Mouse (Mus musculus) heart, adult 11 months (tissue): ENCODE results near the gene Ccdc191.

Experiments
- DNase-seq: peaks from one replicate; pipeline ENCODE4 v3.0.0; 2022

Gene Ccdc191

DNA sequence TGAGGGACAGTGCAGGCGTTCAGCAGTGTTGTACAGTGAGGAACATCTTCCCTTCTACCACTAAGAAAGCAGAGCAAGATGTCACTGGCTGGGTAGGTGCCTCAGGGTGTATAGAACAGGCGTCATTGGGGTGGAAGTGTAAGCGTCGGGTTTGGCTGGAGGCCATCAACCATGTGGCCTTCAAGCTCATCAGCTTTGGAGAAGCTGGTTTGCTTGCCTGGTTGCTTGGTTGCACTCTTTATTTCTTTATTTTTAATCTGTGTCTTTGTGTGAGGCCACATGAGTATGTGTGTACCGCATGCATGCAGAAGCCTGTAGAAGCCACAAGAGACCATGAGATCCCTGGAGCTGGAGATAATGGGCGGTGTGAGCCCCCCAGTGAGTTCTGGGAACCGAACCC is 42.7 kb downstream of the Ccdc191 start:
- DNase-seq: peak; percentile 85

DNA sequence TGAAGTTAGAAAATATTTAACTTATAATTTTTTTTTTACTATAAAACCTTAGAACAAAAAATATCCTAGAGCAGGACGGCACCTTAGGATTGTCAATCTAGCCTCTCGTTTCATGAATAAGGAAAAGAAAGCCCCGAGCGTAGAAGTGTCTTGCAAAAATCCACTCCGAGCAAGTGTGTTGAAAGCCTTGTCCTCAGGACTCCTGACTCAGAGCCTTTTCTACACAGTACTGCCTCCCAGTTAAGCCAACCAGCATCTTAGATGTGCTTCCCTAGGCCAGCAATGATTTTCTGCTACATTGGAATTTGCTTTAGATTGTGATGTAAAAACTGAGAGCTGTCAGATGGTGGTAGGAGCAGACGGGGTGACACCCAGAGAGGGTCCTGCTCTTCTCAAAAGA is 43.4 kb downstream of the Ccdc191 start:
- peak; percentile 68 for DNase-seq

DNA sequence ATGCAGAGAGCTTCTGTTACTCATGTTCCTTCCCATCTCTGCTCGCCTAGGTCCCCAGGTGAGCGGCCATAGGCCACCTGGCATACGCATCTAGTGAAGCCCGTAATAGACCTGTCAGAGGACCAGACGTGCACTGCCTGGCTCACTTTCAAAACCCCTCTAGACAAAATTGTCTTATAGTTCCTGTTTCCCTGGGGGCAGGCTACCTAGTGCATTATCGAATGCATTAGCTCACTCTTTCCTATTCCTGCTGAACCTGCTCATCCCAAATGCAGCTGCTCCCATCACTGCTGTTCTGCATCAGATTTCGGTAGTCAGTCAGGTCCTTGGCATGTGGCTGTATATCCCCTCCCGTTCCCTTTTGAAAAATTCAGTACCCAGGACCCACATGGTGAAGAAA is 45.3 kb downstream of the Ccdc191 start:
- peak; percentile 53 for DNase-seq

DNA sequence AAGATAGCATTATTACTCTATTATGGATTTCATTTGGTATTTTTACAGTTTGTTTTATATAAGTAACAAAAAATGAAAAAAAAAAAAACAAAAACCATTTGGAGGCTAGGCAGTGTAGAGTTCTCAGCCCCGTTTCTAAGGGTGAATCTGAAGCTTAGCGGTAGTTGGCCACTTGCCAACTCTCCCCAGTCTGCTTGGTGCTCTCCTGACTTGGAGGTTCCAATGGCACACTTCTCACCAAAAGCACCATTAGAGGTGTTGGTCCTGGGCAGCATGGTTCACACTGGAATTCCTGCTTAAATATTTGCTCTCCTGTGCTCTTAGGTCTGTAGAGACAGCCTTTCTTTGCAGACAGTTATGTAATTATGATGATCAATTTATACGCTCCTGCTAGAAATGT is 45.8 kb downstream of the Ccdc191 start:
- DNase-seq: peak; percentile 62

DNA sequence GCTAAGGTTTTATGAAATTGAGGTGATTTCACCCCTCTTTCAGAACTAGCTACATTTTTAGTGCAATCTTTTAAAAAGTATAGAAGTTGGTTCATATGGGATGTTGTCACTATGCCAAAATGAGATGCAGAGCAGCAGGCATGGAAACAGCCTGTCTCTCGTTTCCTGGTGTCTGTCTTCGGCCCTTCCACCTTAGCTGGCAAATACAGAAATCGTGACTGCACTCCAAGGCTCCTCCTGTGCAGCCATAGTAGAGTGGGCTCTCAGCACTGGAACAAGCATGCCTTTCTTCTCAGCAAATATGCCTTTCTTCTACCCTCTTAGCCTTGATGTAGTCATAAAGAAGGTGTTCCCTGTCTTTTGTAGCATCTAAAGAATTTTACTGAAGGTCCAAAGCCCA is 46.3 kb downstream of the Ccdc191 start:
- DNase-seq: peak; percentile 48

DNA sequence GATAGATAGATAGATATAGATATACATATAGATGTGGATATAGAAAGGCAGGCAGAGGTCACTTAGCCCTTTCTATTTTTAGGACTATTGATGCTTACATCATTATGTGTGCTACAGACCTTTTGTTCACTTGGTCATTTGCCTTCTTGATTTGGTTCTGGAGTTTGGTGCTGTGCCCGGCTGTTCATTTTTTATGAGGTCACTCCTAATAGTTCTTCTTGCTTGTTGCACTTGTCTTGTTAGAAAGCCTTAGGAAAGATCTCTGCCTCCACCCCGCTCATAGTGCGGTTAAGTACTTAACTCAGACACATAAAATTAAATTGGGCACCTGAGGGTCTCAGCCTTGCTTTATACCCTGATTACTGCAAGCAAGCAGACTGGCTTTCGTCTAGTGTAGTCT is 51.2 kb downstream of the Ccdc191 start:
- DNase-seq: peak; percentile 75

DNA sequence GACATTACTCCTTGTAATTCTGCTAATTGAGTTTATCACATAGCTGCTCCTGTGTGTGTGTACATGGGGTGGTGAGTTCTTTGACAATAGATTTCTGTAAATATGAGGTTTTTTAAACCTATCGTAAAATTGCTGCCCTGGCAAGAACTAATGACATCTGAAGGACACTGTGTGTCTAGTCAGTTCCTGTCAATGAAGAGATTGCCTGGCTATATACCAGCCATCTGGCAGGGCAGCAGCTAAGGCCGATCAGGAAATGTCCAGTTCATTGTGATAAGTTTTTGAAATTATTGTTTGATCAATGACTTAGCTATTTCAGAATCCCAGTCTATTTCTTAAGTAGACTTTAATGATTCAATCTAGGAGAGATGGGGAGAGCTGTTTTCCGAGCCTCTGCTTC is 55.8 kb downstream of the Ccdc191 start:
- DNase-seq: peak; percentile 78

DNA sequence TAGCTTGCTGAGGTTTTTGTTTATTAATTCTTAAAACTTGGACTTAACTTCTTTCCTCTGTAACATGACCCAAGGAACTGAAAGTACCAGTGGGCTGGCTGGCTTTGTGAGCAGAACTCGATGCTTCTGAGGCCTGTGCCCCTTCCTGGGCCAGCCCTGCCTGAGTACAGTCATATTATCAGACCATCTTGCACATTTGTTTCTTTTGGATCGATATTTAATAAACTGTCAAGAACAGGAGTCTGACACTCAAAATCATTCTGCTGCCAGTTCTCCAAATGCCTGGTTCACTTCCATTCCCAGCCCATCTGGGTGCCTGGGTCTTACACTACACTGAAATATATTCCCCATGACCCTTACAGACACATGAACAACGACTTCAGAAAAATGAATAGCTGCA is 56.3 kb downstream of the Ccdc191 start:
- peak; percentile 89 for DNase-seq

DNA sequence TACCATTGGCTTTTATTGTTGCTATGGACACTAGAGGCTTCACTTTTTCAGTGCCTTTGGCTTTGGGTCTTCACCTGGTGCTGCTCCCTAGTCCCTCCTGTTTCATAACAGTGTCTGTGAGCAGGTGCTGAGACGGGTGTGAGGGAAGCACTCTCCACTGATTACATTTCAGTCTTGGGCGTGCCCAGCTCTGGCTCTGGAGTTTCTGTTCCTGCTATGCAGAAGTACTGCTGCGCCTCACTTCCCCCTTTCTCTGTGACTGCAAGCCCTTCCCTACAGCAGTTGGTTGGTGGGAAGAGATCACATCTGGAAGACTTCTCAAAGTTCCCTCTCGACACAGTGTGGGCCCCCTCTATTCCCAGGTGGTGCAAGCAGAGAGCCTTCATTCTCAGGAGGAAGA is 62.0 kb downstream of the Ccdc191 start:
- DNase-seq: peak; percentile 97

DNA sequence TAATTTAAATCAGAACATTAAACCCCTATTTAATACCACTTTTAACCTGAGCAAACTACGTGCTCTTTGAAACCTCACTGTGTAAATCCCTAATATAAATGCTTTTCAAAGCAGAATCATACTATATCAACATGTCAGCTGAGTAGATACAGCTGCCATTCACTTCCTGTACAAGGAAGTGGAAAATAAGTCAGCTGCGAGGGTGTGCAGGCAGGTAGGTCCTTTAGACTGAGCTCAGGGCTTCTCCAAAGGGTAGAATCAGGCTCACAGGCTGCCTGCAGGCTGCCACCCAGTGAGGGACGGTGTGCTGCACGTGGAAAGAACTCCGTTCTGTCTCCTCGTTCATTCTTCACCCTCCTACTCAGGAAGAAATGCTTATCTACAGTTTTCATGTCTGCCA is 65.3 kb downstream of the Ccdc191 start:
- peak; percentile 34 for DNase-seq

DNA sequence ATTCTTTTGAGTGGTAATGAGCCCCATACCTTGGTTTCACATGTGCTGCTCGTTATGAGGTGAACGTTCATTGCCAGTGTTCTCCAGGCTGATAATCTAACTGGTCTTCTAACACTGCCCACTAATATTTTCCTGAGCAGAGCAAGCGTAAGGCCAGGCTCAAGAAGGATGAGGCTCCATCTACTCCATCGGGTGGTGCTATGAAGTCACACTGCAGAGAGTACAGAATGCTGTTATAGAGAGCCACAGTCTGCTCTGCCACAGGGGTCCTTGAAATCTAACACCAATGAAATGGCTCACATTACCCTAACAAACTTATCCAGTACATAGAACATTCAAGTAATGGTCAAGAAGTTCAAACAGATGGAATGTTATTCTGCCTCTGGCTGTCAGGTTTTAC is 68.4 kb downstream of the Ccdc191 start:
- DNase-seq: peak; percentile 46

DNA sequence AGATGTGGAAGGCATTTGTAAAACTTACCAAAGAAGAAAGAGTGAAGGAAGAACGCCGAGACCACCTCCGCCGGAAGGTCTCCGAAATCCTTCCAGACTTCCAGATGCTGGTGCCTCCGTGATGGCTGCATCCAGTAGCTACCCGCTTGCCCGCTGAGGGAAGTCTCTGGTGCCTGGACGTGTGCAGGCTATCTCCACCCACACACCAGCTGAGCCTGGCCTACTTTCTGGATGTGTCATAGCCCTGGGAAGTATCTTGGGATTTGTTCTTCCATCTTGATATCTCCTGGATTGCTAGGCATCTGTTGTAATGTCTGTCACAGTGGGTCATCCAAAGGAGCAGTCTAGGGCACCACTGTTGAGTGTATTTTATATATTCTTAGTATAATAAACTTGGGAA is 73.7 kb downstream of the Ccdc191 start:
- peak; percentile 55 for DNase-seq

DNA sequence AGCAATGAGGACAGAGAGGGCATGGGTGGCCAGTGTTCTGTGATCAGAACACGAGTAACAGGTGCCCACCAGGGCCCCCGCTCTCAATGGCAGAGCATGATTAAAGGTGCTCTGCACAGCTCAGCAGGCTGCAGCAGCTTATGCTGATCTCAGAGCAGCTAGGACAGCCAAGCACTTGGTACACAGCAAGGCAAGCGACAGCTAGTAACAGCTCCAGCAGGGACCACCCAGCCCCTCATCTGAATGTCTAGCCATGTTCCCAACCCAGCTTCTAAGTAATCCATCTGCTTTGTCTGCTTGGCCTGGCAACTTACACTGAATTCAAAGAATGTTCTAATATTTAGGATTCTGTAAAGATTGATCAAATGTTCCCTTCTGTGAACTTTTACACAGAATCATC is 74.2 kb downstream of the Ccdc191 start:
- no peak for DNase-seq

DNA sequence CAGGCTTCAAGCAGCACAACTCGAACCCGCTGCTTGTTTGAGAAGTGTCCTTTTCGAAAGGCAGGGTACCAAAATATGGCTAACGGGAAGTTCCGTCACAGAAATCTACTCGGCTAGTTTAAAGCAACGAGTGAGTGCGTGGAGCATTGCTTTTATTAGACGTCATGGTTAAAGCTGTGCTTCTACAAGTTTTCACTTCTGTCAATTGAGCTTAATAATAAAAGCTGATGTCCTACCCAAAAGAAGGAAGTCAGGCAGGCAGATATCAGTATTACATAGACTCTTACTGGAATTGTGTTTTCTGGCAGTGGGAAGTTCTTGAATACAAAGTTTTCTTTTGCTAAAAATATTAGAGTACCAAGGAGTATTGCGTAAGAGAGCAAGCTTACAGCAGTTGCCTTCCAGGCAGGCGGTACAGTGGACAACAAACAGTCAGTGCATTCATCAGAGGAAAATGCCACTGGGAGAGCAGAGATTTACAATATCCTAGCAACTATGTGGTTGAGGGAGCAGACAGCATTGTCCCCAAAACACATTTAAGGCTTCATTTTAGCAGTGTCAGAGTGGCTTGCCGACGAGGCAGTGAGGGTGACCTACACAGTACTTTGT is 76.3 kb downstream of the Ccdc191 start:
- DNase-seq: peak; percentile 92

DNA sequence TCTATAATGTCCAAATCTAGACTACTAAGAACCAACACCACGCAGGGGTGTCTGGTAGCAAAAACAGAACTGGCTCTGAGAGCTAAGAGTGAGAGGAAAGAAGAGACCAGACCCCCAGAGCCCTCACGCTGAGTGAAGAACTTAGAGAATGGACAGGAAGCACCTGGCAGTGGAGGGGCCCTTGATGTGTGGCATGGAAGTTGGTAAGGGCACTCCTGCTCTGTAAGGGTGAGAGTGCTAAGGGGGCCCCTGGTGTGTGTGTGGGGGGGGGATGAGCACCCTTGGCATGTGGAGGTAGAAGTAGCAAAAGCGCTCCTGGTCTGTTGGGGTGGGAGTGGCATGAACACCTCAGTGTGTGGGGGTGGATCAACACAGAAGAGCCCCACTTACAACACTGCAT is 80.8 kb downstream of the Ccdc191 start:
- peak; percentile 59 for DNase-seq

DNA sequence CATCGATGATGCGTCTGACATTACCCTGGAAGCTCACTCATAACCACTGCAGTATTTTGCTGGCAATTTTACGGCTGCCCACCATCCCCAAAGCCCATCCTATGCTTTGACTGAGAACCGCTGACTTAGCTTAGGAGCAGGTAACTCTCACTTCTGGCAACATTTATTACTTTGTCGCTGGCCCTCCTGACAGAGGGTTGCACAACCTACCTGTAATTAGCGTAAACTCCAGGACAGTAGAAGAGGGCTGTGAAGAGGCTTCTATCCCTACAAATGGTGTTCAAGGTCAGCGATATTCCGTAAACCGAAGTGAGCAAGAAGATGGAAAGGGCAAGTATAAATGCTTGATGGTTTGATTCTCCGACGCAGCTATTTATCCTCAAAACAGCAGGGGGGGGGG is 81.6 kb downstream of the Ccdc191 start:
- DNase-seq: no peak

DNA sequence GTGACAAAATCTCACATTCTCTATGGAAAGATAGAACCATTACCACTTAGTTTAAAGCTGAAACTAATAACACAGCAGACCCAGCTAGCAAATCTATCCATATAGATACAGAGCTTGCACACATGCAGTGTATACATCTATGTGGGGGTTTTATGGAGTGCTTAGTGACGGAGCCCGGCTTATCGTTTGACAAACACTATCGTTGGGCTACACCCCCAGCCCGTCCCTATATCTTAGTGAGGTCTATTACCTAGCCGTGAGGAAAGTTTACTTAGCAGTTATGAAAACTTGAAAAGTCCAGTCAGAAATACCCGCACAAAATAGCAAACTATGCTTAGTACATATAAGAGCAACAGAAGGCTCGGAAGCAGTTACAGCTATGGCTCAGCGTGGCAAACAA is 82.1 kb downstream of the Ccdc191 start:
- no peak for DNase-seq

DNA sequence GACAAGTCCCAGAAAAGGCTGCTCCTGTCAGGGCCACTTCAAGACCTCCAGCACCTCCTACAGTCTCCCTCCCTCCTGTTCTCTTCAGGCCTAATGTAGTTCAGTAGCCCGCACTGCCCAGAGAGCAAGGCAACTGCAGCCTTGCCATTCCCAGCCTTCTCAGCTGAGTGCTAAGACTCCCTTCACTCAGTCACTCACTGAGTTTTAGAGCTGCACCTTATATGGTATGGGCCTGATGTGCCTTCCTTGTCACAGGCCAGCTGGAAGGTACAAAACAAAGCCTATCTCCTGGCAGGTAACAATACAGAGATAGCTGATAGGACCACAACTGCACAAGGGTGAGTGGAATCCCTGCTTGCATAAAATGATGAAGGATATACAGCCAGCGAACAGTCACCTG is 82.8 kb downstream of the Ccdc191 start:
- DNase-seq: peak; percentile 61

DNA sequence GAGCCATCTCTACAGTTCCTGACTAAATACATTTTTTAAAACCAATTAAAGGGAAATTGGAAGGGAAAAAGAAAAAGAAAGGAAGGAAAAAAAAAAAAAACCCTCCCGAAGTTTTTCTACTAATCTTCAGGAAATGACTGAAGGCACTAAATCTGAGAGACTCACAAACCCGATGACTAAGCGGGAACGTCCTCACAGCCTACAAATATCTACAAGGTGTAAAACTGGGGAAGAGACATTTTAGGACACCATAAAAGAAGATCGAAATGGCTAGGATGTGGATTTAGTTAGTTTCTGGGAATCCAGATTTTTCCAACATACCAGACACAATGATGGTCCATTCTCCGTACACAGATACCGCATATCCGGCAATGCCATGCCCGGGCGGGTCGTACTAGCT is 83.5 kb downstream of the Ccdc191 start:
- DNase-seq: no peak

DNA sequence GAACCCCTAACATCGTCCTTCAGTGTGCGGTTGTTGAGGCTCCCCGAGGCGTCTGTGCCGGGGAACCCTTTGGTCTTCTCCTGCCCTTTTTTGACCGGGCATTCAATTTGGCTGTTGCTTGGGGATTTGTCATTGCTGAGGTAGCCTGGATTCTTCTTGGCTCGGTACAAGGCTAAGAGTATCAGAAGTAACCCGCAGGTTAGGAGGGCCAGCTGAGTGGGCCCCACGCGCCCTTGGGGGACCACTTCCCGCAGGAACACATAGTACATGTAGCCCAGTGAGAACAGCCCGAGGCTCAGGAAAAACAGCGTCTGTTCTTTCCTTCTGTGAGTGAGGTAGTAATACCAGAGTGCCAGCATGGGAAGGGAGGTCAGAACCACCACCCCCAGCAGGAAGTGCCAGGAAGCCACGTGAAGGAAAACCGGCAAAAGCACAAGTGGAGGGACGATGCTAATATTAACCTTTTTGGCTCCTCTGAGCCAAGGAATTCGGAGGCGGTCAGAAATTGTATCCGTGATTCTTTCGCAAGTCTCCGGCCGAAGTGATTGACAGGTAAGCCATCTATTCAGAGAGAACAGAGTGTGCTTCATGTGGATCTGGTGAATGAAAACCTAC is 84.1 kb downstream of the Ccdc191 start:
- DNase-seq: peak; percentile 87

DNA sequence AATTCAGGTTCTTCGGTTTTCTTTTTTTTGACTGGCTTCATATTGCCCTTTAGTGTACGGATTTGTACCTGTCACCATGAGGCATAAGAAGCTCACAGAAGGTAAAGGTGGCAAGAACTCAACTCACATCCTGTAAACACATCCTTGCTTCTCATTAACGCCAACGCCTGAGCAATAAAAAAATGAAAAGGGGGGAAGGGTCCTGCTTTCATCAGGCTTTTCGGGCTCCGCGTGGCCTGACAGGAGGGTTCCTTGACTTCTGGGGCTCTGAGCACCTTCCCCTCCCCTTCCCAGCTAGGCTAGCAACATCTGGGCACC is 89.4 kb downstream of the Ccdc191 start:
- DNase-seq: no peak

DNA sequence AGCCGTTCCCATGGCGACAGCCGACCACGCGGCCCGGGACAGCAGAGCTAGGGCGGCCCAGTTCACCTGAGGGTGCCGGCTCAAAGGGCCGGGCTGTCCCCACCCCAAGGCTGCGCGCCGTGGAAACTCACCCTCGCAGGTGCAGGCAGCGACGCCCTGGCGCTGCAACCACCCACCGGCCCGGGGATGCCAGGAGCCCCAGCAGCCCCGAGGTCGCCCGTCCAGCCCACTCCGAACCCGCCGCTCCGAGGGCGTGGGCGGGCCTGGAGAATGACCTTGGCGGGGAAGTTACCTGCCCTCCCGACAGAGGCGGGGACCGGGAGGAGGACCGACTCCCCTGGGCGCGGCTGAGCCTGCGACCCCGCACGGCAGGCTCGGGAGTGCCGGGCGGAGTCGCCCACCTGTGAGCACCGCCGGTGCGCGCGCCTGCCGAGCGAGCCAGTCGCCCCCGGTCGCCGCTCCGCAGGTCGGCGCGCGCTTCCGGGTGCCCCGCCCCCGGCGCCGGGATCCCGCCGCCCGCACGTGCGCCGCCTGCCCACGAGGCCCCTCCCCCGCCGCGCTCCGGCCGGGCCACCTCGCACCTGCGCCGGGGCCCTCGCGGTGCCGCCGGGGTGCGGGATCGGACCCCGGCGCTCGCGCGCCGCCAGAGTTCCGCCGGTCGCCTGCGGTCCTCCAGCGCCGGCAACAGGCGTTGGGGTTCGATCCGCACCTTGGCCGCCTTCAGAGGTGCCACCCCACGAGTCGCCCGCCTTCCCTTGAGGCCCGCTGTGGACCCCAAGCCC is 89.9 kb downstream of the Ccdc191 start, which contains the start of gene Zdhhc23:
Gene Zdhhc23 (minus strand): TSS at position 464 of the 782 bp plus-strand sequence.
- peak; percentile 90 for DNase-seq

DNA sequence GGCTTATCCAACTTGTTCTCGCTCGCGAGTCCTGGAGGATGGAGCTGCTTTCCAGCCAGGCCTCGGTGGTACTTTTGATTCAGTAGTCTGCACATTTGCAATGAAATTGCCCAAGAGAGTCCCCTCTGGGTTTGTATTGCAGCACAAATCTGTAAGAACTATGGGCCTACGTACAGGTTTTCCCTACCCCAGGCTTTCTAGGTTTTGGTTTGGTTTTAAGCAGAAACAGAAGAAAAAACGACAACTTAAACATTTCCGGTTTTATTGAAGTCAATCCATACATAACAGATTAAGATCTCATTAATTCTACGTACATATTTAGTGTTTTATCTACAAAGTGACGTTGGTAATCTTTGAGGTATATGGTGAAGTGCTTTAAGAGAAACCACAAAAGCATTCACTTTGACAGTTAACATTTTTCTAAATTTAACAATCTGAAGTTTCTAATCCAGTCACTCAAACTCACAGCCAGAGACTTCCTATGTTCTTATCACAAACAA is 90.6 kb downstream of the Ccdc191 start:
- peak; percentile 17 for DNase-seq

DNA sequence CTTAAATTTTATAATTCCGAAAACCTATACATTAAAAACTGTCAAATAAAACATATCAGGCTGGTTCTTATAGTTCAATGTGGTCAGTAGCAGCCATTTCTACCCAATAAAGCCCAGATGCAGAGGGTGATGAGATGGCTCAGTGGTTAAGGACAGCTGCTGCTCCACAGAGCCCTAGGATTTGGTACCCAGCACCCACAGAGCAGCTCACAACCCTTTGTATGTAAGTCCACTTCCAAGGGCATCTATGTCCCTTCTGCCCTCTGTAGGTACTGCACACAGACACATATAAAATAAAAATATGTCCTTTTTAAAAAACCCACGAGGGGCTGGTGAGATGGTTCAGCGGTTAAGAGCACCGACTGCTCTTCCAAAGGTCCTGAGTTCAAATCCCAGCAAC is 96.7 kb downstream of the Ccdc191 start:
- peak; percentile 66 for DNase-seq
